Comparison of ENCODE assay signal across 8 mouse cellular contexts in the genomic region with DNA sequence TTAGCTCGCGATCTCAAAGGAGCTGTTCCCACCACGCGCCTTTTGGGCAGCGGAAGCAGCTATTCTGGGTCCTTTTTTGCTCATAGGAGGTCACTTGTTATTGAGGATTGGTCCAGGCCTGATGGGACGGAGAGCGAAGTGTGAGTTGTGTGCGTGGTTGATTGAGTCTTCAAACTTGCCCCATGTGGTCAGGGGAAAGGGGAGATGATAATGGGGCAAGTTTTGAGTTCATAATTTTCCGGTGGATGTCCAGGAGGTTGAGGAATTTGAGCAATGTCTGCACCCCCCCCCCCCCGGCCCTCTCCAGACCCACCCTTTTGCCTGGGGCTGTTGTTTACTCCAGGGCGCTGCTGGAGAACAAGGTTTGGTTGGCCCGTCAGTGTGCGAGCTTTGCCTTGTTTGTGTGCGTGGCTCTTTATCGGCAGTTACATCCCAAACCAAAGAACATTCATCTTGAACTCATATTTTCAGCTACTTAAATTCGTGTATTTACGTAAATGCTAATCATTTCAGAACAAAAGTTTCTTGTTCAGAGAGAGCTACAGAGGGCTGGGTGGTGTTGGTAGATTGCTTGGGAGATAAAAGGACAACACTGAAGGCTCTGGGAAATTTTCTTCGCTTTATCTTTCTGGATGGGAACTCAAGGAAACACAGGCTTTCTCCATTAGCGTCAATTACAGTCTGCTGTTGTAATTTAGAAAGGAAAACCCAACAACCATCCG. TPM values are rescaled to one million over a fixed set of nuclear protein-coding genes. Genes with fewer than 3 reads are reported as not detected.
DNase-seq lines count a peak whose midpoint lies in the region; ATAC-seq and TF ChIP-seq lines count a peak whose summit lies in the region.

No protein-coding gene starts in this region.

- ATAC-seq in hindbrain, embryonic 12.5 days (ENCODE audit: low FRiP score) = peak; percentile 6; the same call in 1 of the 2 replicates
- ATAC-seq in lung, embryonic 14.5 days (ENCODE audit: insufficient read depth) = peak; percentile 1; the same call in 1 of the 2 replicates

- H3K27me3 ChIP-seq in hindbrain, embryonic 12.5 days = no peaks in the 10 kb centered on the region
- H3K27me3 ChIP-seq in lung, embryonic 14.5 days (ENCODE audit: insufficient read depth, low read length) = no peaks in the 10 kb centered on the region

- H3K4me3 ChIP-seq in layer of hippocampus, adult 2 months = peak overlapping the region; percentile 96
- peak overlapping the region; percentile 91 for H3K4me3 ChIP-seq in bone marrow, adult 2 months (replicated peaks; ENCODE audit: control insufficient read depth, low read depth, low read length)
- H3K4me3 ChIP-seq in hindbrain, embryonic 12.5 days = peak overlapping the region; percentile 86
- peak overlapping the region; percentile 94 for H3K4me3 ChIP-seq in lung, embryonic 14.5 days (ENCODE audit: low read depth, low read length)

- peaks cover 2% of the 10 kb centered on the region; the same call in 1 of the 2 replicates for H3K4me1 ChIP-seq in bone marrow, adult 2 months (ENCODE audit: control insufficient read depth, insufficient read depth, low read length)
- peaks cover 30% of the 10 kb centered on the region for H3K4me1 ChIP-seq in hindbrain, embryonic 12.5 days
- peaks cover 9% of the 10 kb centered on the region; the same call in 1 of the 2 replicates for H3K4me1 ChIP-seq in lung, embryonic 14.5 days (ENCODE audit: insufficient read depth)

- H3K4me2 ChIP-seq in hindbrain, embryonic 12.5 days (replicated peaks) = peak overlapping the region; percentile 62
- H3K4me2 ChIP-seq in lung, embryonic 14.5 days = peak overlapping the region; percentile 75

- H3K9ac ChIP-seq in hindbrain, embryonic 12.5 days = peak overlapping the region; percentile 90
- peak overlapping the region; percentile 94 for H3K9ac ChIP-seq in lung, embryonic 14.5 days

- DNase-seq in layer of hippocampus, adult 2 months (ENCODE audit: low spot score in 2 of 2) = no peak
- no peak for DNase-seq in layer of hippocampus, postnatal 25 days (ENCODE audit: extremely low spot score in 1 of 2, low spot score in 1 of 2)
- DNase-seq in lung, embryonic 14.5 days = peak; percentile 48
- no peak for DNase-seq in right cerebral cortex, postnatal 25 days
- DNase-seq in adrenal gland, postnatal 4 days (ENCODE audit: low spot score in 2 of 2) = no peak
- no peak for DNase-seq in testis, postnatal 10 days (ENCODE audit: low spot score)

- no peak for TF ChIP-seq CTCF in layer of hippocampus, adult 2 months (conservative IDR thresholded peaks at IDR 0.05)
- TF ChIP-seq CTCF in bone marrow, adult 2 months (IDR thresholded peaks at IDR 0.05; ENCODE audit: control insufficient read depth, insufficient read depth, low read length) = no peak
- no peak for TF ChIP-seq CTCF in lung, embryonic 14.5 days (IDR thresholded peaks at IDR 0.05; ENCODE audit: low read depth)

- TF ChIP-seq POLR2A in bone marrow, adult 2 months (IDR thresholded peaks at IDR 0.05; ENCODE audit: borderline replicate concordance, control insufficient read depth, low read depth, low read length) = no peak

- peaks cover 37% of the 10 kb centered on the region for H3K36me3 ChIP-seq in hindbrain, embryonic 12.5 days
- peaks cover 43% of the 10 kb centered on the region for H3K36me3 ChIP-seq in lung, embryonic 14.5 days (ENCODE audit: insufficient read depth)

- H3K27ac ChIP-seq in layer of hippocampus, adult 2 months = peak overlapping the region; percentile 98
- H3K27ac ChIP-seq in bone marrow, adult 2 months (ENCODE audit: control insufficient read depth, insufficient read depth, low read depth, low read length, poor library complexity) = peak overlapping the region; percentile 80
- peak overlapping the region; percentile 88 for H3K27ac ChIP-seq in hindbrain, embryonic 12.5 days
- peak overlapping the region; percentile 92 for H3K27ac ChIP-seq in lung, embryonic 14.5 days (ENCODE audit: low read depth)

- WGBS in bone marrow, adult 2 months = 6% methylated on average over 20 of the region's 20 CpGs
- WGBS in hindbrain, embryonic 12.5 days = 7% methylated on average over 20 of the region's 20 CpGs
- WGBS in lung, embryonic 14.5 days = 5% methylated on average over 20 of the region's 20 CpGs

- no peaks in the 10 kb centered on the region for H3K9me3 ChIP-seq in hindbrain, embryonic 12.5 days (replicated peaks)
- no peaks in the 10 kb centered on the region for H3K9me3 ChIP-seq in lung, embryonic 14.5 days (ENCODE audit: low read depth, low read length)

RNA-seq across cellular contexts. Expression of gene Tkfc, which starts 0.6 kb away (rescaled TPM):
- total RNA-seq in layer of hippocampus, adult 2 months (2021) = 10 to 100 TPM; 16.5 to 19.1 TPM
- 10 to 100 TPM; 18.5 to 21.8 TPM for total RNA-seq in layer of hippocampus, postnatal 25 days (2021)
- 3.7 and 5.3 TPM in 2 replicates for polyA plus RNA-seq in bone marrow, adult 2 months (2011; ENCODE audit: insufficient read depth, insufficient read length, low replicate concordance, missing spikeins)
- 21.3 and 23.9 TPM in 2 replicates for polyA plus RNA-seq in hindbrain, embryonic 12.5 days (2016; fragmentation: Nextera tagmentation; extraction: Ambion mirVana)
- 19.2 and 19.4 TPM in 2 replicates for polyA plus RNA-seq in lung, embryonic 14.5 days (2014; fragmentation: Nextera tagmentation; extraction: Ambion mirVana)
- 10 to 100 TPM; 41.2 to 62.6 TPM for total RNA-seq in adrenal gland, postnatal 4 days (2021)

RNA-seq across cellular contexts. Expression of gene Ddb1, which starts 0.9 kb away (rescaled TPM):
- total RNA-seq in layer of hippocampus, adult 2 months (2021) = 100 to 1,000 TPM; 194 to 210 TPM
- 100 to 1,000 TPM; 196 to 211 TPM for total RNA-seq in layer of hippocampus, postnatal 25 days (2021)
- 59.3 and 107 TPM in 2 replicates for polyA plus RNA-seq in bone marrow, adult 2 months (2011; ENCODE audit: insufficient read depth, insufficient read length, low replicate concordance, missing spikeins)
- 395 and 396 TPM in 2 replicates for polyA plus RNA-seq in hindbrain, embryonic 12.5 days (2016; fragmentation: Nextera tagmentation; extraction: Ambion mirVana)
- 373 and 396 TPM in 2 replicates for polyA plus RNA-seq in lung, embryonic 14.5 days (2014; fragmentation: Nextera tagmentation; extraction: Ambion mirVana)
- total RNA-seq in adrenal gland, postnatal 4 days (2021) = 100 to 1,000 TPM; 353 to 388 TPM

RNA-seq across cellular contexts. Expression of gene Vwce, which starts 28.0 kb away (rescaled TPM):
- total RNA-seq in layer of hippocampus, adult 2 months (2021) = under 1 TPM; 0.39 to 0.72 TPM
- total RNA-seq in layer of hippocampus, postnatal 25 days (2021) = under 1 TPM; 0.14 to 0.22 TPM
- polyA plus RNA-seq in bone marrow, adult 2 months (2011; ENCODE audit: insufficient read depth, insufficient read length, low replicate concordance, missing spikeins) = 0.41 and 0.77 TPM in 2 replicates
- polyA plus RNA-seq in hindbrain, embryonic 12.5 days (2016; fragmentation: Nextera tagmentation; extraction: Ambion mirVana) = 0.48 and 0.74 TPM in 2 replicates
- polyA plus RNA-seq in lung, embryonic 14.5 days (2014; fragmentation: Nextera tagmentation; extraction: Ambion mirVana) = 0.65 and 1.3 TPM in 2 replicates
- total RNA-seq in adrenal gland, postnatal 4 days (2021) = 1 to 10 TPM; 2.2 to 4.9 TPM

RNA-seq across cellular contexts. Expression of gene Tmem138, which starts 28.9 kb away (rescaled TPM):
- 10 to 100 TPM; 12.2 to 12.8 TPM for total RNA-seq in layer of hippocampus, adult 2 months (2021)
- total RNA-seq in layer of hippocampus, postnatal 25 days (2021) = 10 to 100 TPM; 12.6 to 13.9 TPM
- 7.2 and 16.5 TPM in 2 replicates for polyA plus RNA-seq in bone marrow, adult 2 months (2011; ENCODE audit: insufficient read depth, insufficient read length, low replicate concordance, missing spikeins)
- polyA plus RNA-seq in hindbrain, embryonic 12.5 days (2016; fragmentation: Nextera tagmentation; extraction: Ambion mirVana) = 43.8 and 52.4 TPM in 2 replicates
- polyA plus RNA-seq in lung, embryonic 14.5 days (2014; fragmentation: Nextera tagmentation; extraction: Ambion mirVana) = 42.2 and 44.8 TPM in 2 replicates
- total RNA-seq in adrenal gland, postnatal 4 days (2021) = 10 to 100 TPM; 16.2 to 16.8 TPM

RNA-seq across cellular contexts. Expression of gene Cyb561a3, which starts 29.1 kb away (rescaled TPM):
- total RNA-seq in layer of hippocampus, adult 2 months (2021) = 10 to 100 TPM in 1 of 2 experiments, 1 to 10 TPM in 1; 9.1 to 11.1 TPM
- 10 to 100 TPM; 10.9 to 13.1 TPM for total RNA-seq in layer of hippocampus, postnatal 25 days (2021)
- 17.7 and 34.4 TPM in 2 replicates for polyA plus RNA-seq in bone marrow, adult 2 months (2011; ENCODE audit: insufficient read depth, insufficient read length, low replicate concordance, missing spikeins)
- 15.8 and 16.3 TPM in 2 replicates for polyA plus RNA-seq in hindbrain, embryonic 12.5 days (2016; fragmentation: Nextera tagmentation; extraction: Ambion mirVana)
- 18.0 and 19.2 TPM in 2 replicates for polyA plus RNA-seq in lung, embryonic 14.5 days (2014; fragmentation: Nextera tagmentation; extraction: Ambion mirVana)
- total RNA-seq in adrenal gland, postnatal 4 days (2021) = 10 to 100 TPM; 14.7 to 17.3 TPM
